Mouse (Mus musculus): ENCODE measurements at regions not wholly inside any gene's neighbourhood (a gene's known extent, or its start where the extent isn't known, plus 50 kb on each side); places are given as distances from the start of the nearest gene placed in this dataset.

DNA sequence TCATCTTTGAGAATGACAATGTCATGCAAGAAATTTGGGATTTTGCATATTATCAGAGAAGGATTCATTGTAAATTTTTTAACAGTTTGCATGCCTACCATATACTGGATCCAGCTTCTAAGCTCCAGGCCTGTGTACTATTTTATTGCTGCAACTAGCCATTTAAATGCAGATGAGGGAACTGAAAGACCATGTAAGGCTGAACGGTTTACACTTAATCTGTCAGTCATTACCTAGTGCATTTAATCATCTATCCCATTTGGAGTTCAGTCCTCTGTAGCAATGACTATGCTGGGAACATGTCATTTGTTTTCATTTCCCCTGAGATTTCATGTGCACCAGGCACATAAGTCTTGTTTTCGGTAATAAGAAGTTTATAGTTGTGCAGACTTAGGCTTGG lies 631.8 kb upstream of the Gm21961 start:
- no peak for DNase-seq (ENCODE audit: low read depth, low spot score)

DNA sequence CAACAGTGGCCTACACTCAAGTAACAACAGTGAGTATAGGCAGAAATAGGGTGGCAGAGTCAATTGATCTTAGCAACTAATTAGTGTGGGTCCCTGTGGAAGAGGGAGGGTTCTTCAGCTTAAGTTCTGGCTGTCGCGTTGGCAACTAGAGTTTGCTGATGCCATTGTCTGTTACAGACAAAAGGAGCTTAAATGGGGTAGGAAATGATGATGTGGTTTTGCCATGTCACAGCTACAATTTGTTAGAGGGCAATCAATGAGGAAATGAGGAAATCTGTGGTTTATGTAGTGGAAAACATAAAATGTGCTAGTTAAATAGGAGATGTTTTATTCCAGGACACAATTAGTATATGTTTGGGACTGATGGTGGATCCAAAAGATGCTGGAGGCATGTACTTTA lies 624.8 kb upstream of the Gm21961 start:
- no peak for DNase-seq (ENCODE audit: low read depth, low spot score)

DNA sequence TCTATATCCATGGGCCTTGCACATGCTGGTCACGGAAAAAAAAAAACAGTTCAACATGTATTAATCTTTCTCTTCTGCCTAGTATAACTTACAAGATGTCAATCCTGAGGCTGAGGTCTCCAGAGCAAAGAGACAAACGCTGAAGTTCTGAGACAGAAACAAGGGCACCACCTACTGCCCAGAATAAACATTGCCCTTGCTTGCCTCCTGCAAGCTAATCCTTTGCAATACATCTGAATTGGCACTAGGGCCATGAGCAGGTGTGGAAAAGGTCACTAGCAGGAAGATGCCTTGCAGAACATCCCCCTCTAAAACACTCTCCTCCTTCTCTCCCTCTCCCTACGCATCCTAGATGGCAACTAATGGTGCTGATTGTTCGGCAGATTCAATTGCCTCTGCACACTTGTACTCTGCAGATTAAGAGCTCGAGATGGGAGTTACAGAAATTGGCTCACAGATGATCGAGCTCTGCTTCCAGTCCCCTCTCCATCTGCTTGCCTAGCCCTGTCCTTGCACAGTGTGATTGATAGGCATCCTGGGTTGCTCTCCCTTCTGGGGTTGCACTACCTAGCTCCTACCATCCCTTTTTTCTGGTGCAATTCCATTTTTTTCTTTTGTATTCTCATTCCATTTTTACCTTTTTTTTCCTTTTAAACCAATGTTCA lies 622.9 kb upstream of the Gm21961 start:
- peak; percentile 33 for DNase-seq (ENCODE audit: low read depth, low spot score)

DNA sequence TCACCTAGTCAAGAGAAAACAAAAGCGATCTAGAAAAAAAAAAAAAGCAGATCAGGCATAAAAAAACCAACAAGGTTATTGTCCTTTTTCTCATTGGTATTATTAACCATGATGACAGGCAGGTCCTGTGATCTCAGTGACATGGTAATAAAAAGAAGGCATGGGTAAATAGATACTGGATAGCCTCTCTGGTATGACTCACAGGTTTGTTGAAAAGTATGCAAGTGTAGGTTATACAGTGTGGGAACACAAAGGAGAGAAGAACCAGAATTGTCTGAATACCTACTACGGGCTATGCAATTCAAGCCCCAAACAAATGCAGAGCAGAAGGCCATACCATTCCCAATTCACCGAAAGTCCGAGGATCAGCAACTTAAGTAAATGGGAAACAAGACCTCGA lies 617.7 kb upstream of the Gm21961 start:
- DNase-seq (ENCODE audit: low read depth, low spot score): no peak

DNA sequence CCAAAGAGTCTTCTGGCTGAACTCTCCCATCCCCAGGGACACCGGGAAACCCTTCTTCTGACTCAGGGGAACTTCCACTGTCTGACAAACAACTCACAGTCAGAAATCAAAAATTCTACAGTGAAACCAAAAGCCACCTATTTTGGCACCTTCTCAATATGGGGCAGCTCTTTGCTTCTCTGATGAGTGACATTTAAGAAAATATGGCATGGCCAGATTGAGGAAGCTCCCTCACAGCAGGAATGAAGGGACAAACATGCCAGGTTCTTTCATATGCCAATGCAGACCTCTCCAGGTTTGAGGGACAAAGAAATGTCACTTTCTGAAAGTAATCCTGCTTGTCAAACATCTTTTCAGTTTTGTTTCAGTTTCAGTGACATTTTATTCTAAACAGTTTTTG lies 615.8 kb upstream of the Gm21961 start:
- DNase-seq (ENCODE audit: low read depth, low spot score): no peak

DNA sequence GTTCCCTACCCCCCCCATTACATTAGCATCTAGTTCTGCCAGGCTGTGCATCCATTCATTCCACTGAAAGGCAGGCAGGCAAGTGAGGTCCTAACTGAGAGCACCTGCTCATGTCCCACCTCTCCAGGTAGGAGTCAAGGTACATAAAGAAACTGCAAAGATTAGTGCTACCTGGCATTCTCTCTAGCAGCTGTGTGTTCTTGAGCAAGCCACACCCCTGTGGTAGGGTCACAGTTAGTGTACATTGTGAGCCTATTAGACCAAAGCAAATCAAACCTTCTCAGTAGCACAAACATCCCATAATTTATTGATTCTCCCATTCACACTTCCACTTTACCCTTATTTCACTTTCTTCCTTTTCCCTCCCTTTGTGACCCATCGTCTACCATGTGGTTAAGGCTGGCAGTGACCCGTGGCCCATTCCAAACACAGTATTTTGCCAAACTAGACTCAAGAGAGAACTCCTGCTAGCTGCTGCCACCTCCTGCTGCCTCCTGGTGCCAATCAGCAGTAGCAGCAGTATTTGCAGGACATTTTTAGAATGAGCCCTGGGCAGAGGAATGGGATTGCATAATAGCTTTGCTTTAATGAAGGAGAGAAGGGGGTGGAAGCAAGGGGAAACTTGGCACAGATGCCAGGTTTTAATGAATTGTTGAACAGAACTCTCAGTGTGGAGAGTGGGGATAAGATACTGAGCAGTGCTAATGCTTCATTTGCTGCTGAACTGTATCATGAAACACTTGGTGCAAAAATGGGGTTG lies 578.2 kb upstream of the Gm21961 start:
- DNase-seq (ENCODE audit: low read depth, low spot score): no peak

DNA sequence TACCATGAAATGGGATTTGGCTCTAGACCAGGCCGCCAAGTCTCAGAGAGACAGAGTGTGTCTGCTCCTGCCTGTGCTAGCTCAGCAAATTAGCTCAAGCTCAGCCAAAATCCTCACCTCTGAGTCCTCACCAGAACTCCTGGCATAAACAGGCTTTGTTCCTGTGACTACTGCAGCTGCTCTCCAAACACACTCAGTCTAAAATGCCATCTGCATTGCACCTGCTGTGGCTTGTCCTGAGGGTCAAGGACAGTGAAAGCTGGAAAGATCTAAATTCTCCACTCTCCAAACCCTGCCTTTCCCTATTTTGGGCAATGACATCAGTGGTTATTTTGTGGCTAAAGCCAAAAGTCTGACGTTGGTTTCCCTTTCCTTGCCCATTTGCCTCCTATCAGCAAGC lies 570.9 kb upstream of the Gm21961 start:
- DNase-seq (ENCODE audit: low read depth, low spot score): no peak

DNA sequence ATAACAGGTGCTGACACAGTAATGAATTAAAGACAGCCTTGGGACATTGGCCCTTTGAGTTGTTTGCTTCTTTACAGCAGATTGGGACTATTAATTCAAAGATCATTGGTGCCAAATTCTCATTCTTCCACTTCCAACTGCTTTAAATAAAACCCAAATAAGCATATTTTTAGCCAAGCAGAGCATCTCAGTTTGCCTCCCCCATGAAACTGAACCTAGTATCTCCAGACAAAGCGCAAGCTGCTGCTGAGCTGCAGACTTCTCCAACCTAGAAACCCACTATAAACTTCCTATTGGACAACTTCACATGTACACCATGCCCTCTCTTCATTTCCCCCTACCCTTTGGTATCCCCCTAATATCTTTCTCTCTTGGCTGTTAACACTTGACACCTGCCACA lies 564.6 kb upstream of the Gm21961 start:
- no peak for DNase-seq (ENCODE audit: low read depth, low spot score)

DNA sequence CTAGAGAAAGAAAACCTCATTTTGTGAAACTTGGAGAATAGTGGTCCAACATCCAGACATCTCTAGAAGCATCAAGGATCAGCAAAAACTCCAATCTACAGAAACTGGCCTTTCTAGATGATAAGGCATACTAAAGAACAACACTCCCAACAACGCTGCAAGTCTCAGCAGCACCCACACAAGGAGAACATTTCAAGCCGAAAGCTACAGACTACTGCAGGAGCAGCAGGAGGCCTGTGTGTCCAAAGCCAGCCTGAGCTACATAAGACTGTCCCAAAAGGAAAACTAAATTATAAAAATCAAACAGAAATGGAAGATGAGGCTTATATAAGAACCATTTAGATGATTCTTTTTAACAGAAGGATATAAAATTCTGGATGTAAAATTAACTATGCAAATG lies 553.2 kb upstream of the Gm21961 start:
- no peak for DNase-seq (ENCODE audit: low read depth, low spot score)

DNA sequence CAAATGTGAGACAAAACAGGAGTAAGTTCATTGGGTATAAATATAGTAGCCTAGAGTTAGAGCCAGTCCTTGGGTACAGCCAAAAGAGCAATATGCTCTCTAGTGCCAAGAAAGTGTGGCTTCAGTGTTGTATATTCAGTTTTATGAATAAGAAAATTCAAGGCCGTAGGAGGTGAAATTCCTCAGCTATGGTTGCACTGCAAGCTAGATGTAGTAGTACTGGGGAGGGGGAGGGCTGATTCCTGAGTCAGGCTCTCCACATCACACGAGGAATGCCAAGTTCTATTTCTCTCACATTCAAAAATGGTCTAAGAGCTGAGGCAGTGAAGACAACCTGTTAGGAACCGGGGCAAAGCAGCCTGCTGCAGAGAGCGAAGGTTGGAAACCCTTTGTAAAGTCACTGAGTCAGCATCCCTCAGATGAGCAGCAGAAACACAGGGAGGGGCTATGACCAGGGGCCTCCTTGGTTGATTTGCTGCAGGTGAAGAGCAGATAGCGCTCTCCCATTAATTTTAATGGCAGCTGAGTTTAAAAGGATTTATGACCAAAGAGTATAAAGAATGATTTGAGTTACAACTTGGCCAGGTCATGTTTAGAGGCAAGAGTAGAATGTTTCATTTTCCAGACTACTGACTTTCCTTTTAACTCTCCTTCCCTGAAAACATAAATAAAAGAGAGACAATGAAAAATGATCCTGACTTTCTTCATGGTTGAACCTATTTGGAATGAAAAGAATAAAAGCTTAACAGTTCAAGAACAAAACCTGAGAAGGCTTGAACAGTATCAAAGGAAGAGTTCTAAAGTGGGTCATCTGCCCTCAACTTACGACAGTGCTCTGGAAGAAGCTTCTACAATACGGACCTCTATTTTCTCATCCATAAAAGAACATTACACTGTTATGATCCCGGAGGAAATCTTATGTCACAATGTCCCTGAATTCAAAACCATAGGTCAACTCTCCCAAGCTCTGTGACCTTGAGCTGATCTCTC lies 543.4 kb upstream of the Gm21961 start:
- no peak for DNase-seq (ENCODE audit: low read depth, low spot score)

DNA sequence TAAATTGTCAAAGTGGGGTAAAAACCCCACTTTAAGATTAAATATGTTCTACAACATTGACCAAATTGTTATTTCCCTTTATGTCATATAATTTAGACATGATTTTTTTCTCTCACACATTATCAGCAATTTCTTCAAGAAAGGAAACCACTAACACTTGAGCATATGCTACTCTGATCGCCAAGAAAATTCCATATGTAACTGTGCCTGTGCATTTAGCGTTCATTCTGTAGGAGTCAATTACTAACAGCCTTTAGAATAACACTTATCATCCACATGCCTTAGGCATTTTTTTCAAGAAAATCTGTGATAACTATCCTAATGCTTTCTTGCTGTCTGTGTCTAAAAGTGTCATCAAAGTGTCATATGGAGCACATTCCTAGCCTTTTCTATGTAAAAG lies 534.3 kb upstream of the Gm21961 start:
- no peak for DNase-seq (ENCODE audit: low read depth, low spot score)

DNA sequence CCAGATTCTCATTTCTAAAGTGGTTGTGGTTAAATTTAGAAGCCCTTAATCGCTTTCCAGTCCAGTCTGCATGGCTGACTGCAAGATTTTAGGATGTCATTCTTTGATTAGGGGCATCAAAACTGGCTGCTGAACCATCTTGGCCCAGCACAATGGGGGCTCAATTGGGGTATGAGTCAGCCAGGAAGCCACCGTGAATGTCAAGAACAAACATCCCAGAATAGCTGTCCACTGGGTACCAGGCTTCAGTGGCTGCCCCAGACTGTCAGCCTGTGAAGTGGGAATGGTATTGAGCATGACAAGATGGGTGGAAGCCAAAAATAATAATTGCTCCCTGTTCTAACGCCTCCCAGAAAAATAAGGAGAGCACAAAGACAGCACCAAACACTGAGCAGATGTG lies 520.9 kb upstream of the Gm21961 start:
- DNase-seq (ENCODE audit: low read depth, low spot score): no peak

DNA sequence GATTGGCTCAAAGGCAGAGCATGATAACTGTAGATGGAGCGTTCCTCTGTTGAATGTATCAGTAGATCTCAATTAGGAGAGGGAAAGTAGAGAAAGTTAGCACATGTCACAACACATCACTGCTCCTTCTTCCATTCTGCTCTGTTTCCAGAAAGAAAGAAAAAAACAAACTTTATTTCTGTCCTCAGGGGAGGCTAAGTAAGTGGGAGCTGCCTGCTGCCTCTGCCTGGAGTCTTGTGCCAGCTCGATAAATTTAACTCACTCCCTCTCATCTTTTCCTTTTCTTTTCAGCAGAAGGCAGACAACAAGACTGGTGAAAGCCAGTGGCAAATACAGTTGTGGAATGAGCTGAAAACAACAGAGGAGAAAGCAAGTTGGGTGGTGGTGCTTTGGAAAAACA lies 517.5 kb upstream of the Gm21961 start:
- no peak for DNase-seq (ENCODE audit: low read depth, low spot score)

DNA sequence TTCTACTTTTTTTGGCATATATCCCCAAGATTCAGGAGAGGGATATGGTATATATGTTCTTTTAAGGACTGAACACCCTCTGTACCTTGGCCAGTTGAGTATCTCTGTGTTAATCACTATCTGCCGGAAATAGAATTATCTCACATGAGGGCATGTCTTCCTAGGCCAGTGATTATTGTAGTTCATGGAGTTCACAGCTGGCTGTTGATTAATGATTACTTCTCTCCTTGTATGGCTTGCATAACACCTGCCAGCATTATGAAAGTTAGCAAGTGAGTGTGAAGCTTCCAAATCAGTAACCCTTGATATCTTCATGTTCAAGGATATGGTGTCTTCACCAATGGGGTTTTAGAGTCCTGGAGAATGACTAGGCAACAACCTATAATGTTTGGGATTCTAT lies 488.0 kb upstream of the Gm21961 start:
- DNase-seq (ENCODE audit: low read depth, low spot score): no peak

DNA sequence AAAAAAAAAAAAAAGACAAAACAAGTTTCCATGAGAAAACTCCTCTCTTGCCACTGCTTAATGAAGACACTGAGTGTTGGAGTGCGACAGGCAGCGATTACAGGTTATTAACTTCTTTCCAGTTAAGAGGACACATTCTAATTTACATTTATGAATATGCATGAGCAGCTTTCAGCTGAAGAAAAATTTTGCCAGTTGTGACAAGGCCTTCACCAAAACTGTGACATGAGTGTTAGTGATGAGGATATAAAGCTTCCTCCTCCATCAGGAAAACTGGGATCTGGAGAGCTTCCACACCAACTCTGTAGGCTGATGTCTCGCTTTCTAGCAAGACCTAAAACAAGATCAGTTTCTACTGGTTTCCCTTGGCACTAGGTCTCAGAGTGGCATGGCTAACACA lies 464.2 kb upstream of the Gm21961 start:
- no peak for DNase-seq (ENCODE audit: low read depth, low spot score)

DNA sequence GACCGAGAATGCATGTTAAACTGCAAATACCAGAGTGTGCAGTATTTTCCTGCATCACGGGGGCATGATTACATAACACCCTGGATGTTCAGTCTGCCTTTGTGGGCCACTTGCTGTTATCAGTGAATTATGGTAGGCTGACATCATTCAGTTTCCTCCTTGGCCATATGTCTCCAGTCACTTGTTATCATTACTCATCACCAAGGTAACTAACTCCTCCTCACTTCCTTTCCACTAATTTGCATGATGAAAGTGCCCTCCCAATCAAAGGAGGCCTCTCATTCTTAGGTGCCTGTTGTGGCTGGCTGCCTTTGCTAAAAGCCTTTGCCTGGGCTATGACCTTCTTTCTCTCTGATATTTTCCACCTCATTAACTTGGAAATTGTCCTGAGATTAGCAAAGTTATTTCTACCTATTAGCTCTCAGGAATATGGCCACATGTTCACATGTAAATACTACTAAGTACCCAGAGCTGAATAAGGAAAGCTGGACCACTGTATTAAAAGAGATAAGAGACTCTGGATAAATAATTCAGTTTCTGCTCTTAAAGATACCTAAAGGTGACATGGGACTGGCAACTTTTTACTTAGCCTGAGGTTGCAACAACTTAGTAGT lies 440.6 kb upstream of the Gm21961 start:
- DNase-seq (ENCODE audit: low read depth, low spot score): no peak

DNA sequence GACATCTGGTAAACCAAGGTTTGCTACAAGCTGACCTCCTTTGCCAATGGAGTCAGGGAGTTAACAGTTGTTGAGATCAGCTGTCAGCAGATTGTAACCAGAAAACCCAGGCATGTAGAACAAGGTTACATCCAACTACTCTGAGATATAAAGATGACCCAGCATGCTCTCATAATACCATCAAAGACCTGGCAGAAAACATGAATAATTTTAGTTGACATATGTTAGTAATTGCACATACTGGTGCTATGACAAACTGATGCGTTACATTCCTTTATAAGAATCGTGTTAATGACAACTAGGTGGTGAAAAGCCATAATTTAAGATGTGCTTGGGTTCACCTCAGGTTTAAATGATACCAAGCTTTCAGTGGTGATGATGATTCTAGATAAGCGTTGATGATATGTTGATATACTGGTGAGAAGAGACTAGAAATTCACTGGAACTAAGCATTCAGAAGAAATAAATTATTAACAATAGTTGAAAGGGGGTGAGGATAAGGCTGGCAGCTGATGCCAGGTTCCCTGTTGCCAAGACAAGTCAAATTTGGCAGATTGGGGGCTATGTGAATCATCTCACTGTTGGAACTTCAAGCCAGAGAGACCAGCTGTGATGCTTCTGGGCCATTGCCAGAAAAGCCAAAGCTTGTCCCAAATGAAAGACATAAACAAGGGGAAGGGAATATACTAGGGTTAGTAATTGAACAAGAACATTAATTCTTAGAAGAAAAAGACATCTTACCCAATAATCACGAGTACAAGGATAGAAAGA lies 437.7 kb upstream of the Gm21961 start:
- no peak for DNase-seq (ENCODE audit: low read depth, low spot score)

DNA sequence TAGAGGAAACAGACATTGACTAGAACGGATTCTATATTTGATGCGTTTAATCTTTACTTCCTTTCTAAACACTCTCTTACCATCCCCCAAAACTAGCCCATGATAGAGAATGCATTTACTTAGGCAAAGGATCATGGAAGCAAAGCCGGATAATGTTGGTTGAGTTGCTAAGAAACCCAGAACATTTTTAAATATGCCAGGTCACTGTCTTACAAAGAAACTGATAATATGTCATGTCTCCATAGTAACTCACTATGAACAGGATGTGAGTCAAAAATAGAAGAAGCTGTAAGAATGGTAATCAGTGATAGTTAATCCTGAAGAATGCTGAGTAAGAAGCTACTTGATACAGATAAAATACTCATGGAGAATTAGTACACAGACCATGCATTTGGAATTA lies 405.0 kb upstream of the Gm21961 start:
- no peak for DNase-seq (ENCODE audit: low read depth, low spot score)
